Mouse (Mus musculus) WW6 (cell line): ENCODE measurements around the gene Ankrd50.

Experiments
- DNase-seq: peaks from one replicate; pipeline ENCODE4 v3.0.0-alpha.2; 2013; ENCODE audit warnings: low read depth, low spot score

Gene Ankrd50

DNA sequence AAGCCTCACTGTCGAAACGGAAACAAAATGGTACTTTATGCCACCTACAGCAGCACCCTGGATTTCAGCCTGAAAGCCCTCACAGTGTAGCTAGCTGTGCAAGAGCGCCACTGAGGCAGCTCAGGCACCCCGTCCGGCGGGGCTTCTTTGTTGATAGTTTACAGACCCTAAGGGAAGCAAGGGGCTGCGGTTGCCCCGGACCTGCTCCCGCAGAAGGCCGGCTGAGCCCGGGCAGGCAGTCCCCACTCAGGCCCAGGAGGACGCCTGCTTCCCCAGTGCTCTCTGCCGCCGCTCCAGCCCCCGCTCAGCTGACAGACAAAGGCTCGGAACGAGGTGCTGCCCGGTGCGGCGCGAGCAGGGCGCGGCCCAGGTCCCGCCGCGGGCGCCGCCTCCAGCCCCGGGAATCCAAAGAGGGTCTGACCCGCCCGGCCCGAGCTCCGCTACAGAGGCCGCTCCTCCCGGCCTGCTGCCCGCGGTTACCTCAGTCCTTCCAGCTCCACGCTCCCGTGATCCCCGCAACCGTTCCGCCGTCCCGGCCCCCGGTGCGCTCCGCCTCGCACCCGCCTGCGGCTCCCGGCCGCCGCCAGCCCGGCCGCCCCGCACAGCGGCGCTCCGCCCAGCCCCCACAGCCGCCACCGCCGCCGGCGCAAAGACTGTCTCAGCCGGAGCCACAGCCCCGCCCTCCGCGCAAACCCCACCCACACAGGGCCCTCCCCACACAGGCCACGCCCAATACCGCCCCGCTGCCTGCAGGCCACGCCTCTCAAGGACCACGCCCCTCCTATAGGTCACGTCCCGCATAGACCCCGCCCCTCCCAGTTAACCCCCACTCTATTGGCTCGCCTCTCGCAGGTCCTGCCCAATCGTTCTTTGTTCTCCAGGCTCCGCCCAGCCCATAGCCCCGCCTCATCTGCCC lies at the start of gene Ankrd50:
Gene Ankrd50, minus strand, starts transcription at position 654 of the 916 bp plus-strand sequence.
- DNase-seq, result peak; percentile 89

DNA sequence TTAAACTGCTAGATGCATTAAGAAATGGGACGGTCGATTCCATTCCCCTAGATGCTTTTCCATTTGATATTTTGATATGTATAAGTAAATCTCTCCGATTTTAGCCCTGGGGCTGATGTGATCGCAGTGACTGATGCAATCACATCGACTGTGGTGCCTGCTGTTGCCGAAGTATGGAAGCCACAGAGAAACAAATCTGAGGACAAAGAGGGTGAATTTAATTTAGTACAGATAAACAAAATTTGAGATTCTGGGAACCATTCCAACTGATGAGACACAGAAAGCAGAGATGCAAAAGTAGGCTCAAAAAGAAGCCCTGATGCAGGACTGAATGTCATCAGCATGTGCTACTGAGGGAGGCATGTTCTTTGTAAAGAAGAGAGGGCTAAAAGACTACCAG lies 49.6 kb upstream of the Ankrd50 start:
- no peak for DNase-seq

DNA sequence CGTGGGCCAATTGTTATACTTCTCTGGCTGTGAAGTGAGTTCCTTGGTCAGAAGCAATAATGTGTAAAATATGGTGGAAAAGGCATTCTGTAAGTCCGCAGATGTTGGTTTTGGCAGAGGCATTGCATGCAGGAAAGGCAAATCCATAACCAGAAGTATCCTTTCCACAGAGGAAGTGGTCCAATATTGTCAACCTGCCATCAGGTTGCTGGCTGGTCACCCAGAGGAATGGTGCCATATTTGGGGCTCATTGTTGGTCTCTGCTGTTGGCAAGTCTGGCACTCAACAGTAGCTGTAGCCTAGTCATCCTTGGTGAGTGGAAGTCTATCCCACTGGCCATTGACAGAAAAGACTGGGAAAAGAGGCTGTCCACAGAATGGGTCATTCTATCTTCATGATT lies 35.8 kb upstream of the Ankrd50 start:
- no peak for DNase-seq

DNA sequence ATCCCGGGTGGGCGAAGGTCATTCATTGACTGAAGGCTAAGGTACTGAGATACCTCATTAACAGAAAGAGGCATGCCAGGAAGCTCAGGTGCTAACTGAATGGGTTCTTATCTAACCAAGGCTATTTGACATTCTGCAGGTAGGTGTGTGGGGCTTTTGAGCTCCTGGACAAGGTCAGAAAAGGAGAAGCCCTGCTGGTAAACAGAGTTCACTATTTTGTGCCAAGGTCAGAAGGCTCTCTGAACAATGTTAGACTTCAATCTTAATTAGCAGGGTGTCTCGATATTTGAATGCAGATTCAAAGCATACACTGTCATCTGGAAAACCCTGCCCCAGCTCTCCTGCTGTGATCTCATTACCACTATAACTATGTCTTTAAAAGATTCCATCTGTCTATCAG lies 35.3 kb upstream of the Ankrd50 start:
- DNase-seq, result no peak

DNA sequence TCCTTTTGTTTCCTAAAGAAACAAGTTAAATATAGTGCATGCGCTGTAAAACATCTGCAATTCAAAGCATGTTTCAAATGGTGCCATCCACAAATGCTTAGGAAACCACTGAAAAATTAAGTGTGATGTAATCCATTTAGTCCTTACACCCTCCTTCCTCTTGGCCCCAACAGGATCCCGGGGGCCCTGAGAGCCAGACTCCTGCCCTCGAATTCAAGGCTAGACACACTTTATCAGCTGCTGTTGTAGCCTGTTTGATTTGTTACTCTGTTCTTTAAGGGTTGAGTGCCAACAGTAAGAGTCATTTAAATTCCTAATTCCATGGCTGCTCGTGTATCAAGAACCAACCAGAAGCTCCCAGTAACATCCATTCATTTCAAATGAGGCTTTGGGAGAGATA lies 19.0 kb upstream of the Ankrd50 start:
- no peak for DNase-seq

DNA sequence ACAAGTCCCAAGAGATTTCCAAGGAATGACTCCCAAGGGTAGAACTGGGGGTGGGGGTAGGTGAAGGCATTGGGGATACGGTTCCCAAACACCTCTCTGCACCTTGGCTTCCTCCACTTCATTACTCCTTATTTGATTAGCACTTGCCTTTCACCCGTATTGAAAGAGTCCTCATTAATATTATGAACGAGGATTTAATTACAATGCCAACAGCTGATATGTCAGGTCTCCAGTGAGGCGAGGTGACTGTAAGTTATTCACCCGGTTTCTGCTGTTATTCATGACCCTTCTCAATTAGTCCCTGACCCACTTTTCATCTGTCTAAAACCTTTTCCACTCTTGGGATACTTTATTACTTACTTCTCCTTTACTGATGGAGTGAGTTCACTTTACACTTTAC lies 17.5 kb upstream of the Ankrd50 start:
- DNase-seq, result no peak

DNA sequence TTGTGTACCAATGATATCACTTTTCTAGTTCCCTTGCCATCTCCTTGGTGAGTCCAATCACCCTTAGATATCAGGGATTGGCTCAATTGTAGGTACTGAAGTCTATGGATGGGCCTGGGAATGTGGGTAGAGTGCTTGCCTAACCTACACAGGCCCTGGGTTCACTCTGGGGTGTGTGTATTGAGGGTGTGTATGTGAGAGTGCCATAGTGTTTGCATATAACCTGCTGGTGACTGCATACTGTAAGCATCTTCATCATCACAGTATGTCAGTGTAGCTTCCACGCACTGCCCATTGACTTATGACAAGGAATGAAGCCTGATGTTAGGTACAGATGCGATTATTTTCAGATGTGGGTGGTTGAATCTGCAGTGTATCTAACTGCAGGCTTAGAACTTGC lies 17.1 kb upstream of the Ankrd50 start:
- no peak for DNase-seq

DNA sequence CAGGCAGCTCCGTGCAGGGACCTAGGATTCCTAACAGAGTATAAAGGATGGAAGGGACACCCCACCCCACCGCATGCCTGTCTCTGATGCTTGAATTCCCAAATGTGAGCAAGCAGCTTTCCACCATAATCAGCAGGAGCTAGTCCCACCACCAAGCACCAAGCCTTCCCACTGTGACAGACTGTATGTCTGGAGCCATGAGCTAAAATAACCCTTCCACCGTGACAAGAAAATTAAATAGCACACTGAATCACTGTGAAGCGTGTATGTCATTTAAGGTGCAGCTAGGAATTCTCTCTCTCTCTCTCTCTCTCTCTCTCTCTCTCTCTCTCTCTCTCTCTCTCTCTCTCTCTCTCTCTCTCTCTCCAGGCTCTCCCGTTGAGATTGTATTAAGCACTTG lies 16.7 kb upstream of the Ankrd50 start:
- DNase-seq, result no peak

DNA sequence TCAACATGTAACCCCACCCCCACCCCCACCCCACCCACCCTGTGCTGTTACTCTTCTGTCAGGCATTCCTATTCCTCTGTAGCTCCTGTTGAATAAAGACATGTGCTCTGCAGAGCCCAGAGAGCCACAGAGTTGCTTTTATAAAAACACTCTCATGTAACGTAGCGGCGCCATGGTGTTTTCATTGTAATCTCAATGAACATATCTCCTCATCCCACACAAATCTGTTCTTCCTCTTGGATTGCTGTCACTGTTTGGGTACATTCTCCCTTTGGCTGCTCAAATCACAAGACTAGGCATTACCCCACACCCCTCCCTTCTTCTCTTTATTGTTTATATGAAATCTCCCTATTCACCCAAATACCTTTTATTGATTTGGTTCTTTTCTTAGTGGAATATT lies 13.9 kb upstream of the Ankrd50 start:
- DNase-seq, result no peak

DNA sequence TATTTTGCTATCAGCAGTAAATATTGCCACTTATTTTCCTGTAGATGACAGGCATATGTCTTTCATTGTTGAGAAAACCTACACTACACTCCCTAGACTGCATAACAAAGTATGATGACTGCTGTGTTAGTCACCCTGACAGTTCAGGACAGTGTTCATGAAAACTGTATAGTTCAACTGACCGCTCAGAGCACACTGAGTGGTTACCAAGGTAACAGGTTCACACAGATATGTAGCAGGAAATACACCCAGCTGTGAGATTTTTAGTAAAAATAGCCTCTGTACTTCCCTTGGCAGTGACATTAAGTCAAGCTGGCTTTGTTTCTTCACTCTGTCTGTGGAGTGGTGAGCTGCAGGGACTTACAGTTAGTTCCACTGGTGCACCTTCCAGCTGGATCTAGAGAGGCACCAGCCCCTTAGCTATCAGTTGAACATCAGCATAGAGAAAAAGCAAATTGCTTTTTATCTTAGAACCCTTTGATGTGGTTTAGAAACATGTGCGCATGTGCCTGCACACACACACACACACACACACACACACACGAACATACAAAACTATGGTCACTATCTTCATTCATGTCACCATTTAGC lies 12.2 kb upstream of the Ankrd50 start:
- no peak for DNase-seq

DNA sequence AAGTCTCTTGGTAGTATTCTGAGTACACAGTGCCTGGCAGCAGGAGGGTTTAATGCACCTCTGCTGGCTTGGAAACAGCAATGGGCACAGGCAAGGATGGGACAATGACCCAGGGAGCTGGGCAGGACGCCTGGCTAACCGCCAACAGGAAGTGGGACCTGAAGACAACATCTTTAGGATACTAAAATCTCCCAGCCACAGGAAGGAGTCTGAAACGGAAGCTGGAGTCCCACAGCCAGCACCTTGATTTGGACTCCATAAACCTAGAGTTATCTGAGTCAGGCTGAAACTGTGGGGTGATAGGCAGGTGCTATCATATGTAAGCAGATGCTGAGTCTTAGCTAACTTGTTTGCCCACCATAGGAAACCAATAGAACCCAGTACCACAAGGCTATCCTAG lies 7.1 kb upstream of the Ankrd50 start:
- no peak for DNase-seq

DNA sequence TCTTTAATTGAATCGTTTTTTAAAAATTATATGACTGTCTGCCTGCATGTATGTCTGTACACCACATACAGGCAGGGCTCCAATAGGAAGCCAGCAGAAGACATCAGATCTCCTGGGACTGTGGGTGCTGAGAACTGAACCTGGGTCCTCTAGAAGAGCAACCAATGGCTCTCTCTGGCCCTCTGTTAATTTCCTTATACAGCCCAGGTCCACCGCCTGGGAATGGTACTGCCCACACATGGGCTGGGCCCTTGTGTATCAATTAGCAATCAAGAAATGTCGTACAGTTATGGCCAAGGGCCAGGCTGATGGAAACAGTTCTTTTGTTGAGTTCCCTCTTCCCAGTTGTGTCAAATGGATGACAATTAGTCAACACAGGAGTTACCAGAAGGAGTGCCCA lies 6.6 kb upstream of the Ankrd50 start:
- no peak for DNase-seq

DNA sequence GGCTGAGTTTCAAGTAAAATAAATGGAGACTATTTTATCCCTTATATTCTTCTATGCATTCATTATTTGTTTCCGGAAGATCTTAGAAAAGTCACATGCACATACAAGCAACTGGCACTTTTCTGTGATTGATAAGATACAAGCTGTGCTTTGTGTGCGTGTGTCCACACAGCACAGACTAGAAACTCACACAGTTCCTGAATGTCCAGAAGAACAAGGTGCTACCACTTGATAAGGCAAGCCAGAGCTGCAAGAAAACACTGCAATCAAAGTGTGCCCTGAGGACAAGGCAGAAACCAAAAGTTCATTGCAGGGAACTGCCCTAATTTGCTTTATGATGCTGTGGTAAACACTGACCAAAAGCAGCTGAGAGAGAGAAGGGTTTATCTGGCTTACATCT lies 6.1 kb upstream of the Ankrd50 start:
- no peak for DNase-seq

DNA sequence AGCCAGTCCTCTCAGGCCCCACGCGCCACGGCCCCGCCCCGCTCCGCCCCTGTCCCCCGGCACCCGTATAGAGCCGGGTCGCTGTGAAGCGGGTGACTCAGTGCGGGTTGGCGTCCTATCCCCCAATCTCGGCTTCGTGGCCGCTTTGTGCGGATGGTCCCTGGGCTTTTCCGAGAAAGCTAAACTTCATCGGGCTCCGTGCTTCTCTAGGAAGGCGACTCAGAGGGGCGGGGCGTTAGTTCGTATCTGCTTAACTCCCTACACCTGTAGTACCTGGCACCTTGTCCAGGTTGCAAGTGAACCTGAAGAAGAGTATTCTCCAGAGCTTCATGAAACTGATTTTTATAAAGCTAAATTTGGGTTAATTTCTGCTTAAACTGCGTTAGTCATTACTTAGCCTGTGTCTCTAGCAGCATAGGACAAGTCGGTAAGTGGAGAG lies 482 bp upstream of the Ankrd50 start:
- DNase-seq, result no peak

DNA sequence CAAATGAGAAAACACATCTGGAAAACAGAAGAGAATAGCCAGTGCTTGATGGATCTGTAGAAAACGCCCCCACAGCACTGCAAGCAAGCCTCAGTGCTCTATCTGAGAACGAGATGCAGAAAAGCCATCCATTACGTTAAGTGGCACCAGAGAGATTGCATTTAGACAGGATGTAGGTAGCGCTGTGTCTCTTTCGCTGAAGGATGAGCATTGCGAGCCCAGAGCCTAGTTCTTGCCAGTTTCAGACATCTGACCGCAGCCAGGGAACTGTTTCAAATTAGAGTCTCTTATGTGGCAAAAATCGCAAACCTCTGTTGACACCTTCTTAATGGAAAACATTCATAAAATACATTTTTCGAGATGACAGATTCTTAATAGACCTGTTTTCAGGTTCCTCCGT lies 1.1 kb downstream of the Ankrd50 start:
- DNase-seq, result no peak

DNA sequence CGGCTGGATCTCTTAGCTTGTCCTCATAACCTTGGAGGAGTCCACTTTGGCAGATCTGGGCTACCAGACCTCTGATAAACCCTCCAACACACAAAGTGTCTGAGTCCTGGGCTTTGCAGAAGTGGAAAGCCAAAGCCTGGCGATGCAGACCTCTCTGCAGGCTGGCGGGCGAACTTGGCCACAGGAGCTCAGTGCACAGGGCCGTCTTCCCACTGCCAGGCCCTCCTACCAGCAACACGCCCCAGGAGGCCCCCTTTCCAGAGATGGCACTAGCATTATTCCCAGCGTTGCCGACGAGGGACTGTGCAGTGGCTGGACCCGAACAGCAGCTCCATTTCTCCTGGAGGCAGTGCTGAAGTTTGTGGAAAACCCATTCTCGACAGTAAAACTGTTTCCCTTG lies 1.9 kb downstream of the Ankrd50 start:
- no peak for DNase-seq

DNA sequence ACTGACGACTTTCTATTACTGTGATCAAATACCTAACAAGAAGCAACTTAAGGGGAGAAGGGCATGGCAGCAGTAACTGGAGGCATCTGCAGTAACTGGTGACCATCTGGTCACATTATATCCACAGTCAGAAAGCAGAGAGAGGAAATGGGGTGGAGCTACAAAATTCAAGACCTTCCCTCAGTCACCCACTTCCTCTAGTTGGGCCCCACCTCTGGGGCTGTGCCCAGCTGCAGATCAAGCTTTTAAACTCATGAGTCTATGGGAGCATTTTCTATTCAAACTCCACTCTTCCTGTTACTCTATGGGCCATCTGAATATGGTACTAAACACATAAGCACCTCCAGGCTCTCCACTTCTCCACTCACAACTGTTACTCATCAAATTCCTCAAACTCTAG lies 3.5 kb downstream of the Ankrd50 start:
- DNase-seq, result no peak

DNA sequence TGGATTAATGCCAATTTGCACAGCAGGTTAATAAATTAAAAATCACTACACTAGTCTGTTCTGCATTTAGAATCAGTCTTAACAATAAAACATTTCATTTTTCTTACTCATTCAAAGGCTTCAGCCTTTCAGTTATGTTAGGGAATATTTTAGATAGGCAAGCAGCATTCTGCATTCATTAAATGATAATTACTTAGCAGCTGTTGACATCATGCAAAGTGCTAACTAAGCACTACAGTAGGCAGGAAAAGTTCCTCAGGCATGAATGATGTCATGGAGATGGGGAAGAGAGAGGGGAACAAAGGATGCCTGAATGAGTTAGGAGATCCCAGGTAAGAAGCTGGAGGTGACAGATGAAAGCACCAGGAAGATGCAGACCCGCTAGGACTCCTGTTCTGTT lies 6.7 kb downstream of the Ankrd50 start:
- DNase-seq, result no peak

DNA sequence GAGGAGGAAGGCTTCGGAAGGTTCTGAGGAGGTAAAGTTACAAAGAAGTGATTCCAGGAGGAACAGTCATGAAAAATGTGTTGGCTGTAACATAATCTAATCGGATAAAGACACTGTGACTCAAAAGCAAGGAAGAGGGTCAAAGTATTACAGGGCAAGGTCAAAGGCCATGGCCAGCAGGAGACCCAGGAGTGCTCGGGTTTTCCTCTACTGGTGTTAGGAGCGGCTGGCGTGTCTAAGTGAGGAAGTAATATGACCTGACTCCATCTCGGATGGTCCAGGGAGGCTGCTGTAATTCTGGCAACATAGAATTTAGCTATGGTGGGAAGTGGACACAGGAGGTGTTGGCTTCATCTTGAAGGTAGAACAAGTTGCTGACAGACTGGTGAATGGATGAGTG lies 9.1 kb downstream of the Ankrd50 start:
- DNase-seq, result no peak

DNA sequence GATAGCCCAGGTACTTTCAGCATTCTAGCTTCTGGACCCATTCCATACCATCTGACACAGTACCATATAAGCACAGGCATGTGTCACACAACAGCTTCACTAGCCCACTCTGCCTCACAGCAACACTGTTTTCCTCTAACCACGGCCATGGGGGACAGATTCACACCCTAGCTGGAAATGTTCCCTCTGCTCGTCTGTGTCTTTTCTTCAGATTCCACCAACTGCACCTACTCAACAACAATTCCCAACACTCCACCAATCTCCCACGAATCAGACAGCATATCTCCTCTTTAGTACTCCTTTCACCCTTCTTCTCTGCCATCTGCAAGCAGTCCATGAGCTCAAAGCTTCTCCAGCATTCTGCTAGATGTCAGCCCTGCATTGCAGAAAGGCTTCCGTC lies 11.5 kb downstream of the Ankrd50 start:
- no peak for DNase-seq

DNA sequence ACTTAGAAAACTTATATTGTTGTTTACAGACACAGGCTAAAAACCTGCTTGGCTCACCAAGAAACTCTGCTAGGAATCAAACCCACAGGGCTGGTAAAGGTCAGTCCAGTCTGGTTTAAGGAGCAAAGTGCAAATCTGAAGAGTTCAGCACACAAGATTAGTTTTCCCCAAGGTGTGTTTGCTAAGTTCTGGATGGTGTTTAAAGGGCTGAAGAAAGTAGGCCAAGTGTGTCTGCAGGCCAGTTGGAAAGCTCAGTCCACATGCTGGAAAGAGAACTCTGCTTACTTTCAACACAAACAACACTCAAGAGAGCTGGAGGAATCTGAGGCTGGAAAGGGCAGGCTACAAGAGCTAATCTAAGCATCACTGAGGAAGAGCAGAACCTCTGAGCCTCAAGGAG lies 13.1 kb downstream of the Ankrd50 start:
- DNase-seq, result no peak

DNA sequence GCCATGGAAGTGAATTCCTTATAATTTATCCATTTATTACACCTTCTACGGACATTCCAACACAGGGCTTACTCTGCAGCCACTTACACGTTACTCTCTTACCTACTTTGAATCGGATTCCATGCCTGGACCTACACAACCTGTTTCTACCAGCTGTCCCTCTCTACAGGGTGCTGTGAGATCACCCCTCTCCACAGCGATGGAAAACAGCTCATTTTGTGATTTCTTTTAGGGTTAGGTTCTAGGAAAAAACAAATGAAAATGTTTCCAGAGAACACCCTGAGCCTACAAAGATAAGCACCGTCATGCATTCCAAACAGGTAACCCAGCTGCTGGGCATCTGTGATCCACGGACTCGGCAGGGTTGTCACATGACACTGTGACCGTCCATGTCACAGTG lies 16.5 kb downstream of the Ankrd50 start:
- DNase-seq, result no peak

DNA sequence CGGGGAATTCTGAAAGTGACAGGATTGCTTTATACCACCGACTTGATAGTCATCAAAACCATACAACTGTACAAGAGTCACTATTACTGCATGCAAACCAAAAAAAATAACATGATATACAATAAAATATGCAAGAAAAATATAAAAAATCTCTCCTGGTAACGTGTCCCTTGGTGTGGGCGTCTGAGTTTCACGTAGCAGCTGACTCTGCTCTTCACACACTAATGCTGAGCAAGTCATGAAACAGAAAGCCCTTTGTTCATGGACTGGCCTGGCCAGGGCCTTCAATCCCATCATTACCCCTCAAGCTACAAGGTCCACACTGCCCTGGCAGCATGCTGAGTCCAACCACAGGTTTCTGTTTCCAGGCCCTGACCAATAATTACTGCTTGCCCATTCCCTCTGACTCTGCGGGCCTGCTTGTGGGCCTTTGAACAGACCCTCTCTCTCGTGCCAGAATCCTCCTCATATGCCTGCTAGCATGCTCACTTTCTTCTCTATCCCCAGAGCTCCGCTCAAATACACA lies 17.7 kb downstream of the Ankrd50 start:
- DNase-seq, result no peak
